Mouse (Mus musculus): ENCODE measurements at regions not wholly inside any gene's neighbourhood (a gene's known extent, or its start where the extent isn't known, plus 50 kb on each side); places are given as distances from the start of the nearest gene placed in this dataset.

DNA sequence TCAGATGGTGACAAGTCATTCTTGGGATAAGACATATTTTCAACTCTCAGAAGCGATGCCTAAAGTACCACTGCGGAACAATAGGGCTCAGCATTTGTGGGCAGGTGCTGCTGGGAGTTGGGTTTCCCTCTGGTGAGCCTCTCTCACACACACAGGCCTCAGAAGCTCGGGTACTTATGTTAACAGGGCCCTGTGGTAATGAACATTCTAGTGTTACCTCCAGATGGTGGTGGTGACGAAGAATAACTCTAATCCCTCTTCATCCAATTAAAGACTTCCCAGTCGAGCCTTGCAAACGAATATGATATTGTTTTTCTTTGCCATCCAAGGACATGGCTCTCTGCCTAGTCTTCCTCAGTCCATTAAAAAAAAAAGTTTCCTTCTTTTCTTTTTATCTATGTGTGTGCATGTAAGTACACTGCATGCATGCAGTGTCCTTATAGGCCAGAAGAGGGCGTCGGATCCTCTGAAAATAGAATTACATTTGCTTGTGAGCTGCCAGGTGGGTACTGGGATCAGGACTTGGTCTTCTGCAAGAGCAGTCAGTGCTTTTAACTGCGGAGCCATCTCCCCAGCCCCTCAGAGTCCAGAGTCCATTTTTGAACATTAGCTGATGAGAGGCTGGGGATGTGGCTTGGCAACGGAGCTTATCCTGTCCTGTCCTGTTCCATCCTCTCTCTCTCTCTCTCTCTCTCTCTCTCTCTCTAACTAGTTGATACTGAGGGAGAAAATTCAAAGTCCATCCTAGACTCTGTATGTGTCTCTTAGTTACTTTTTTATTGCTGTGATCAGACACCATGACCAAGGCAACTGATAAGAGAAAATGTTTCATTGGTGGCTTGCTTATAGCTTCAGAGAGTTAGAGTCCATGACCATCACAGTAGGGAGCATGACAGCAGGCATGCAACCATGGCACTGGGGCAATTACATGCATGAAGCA lies 146.3 kb upstream of the Usp9x start:
- Histone ChIP-seq H3K27me3 (ENCODE audit: control insufficient read depth, insufficient read depth, low read length) (no peaks in the 10 kb centered on the region), H3K4me1 (ENCODE audit: control insufficient read depth, insufficient read depth, low read length) (no peaks in the 10 kb centered on the region; the same call in 1 of the 2 replicates), H3K27ac (ENCODE audit: insufficient read depth, low read length) (no peak overlapping the region), H3K4me3 (replicated peaks; ENCODE audit: insufficient read depth, low read depth, low read length) (no peak overlapping the region)
- TF ChIP-seq CTCF (IDR thresholded peaks at IDR 0.05; ENCODE audit: borderline replicate concordance, insufficient read depth, low read depth, low read length) (no peak), POLR2A (IDR thresholded peaks at IDR 0.05; ENCODE audit: borderline replicate concordance, insufficient read depth, low read length) (no peak)
- WGBS: 65% methylated on average over 10 of the region's 10 CpGs
- DNase-seq: no peak

- no peak for TF ChIP-seq CTCF (IDR thresholded peaks at IDR 0.05; ENCODE audit: borderline replicate concordance, insufficient read depth, low read depth, low read length)
- no peak for TF ChIP-seq POLR2A (IDR thresholded peaks at IDR 0.05; ENCODE audit: borderline replicate concordance, insufficient read depth, low read length)
- 30% methylated on average over 3 of the region's 3 CpGs for WGBS
- no peak for DNase-seq
- Histone ChIP-seq H3K27ac (ENCODE audit: insufficient read depth, low read length) (no peak overlapping the region), H3K4me3 (replicated peaks; ENCODE audit: insufficient read depth, low read depth, low read length) (no peak overlapping the region), H3K27me3 (ENCODE audit: control insufficient read depth, insufficient read depth, low read length) (no peaks in the 10 kb centered on the region), H3K4me1 (ENCODE audit: control insufficient read depth, insufficient read depth, low read length) (no peaks in the 10 kb centered on the region)
These were observed 151.7 kb upstream of the Usp9x start for GRCm38 (mm10) chrX:12919576-12919975.

DNA sequence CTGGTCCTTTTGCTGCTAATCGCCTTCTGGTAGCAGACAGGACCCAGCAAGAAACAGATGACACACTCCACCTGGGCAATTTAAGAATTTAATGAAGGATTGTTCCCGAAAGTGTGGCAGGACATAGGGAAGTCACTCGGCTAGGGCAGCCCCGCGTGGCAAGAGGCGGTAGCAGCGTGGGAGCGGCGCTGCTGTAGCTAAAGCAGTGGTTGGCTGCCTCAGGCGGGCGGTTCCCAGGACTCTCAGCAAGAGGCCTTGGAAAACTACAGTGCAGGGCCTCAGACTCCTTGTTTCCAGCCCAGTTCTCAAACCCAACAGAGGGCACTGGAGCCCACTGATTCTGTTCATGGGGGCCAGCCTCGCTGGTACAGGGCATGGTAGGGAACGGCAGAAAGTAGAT lies 154.2 kb upstream of the Usp9x start:
- H3K27ac ChIP-seq (ENCODE audit: insufficient read depth, low read length): no peak overlapping the region
- H3K27me3 ChIP-seq (ENCODE audit: control insufficient read depth, insufficient read depth, low read length): no peaks in the 10 kb centered on the region
- TF ChIP-seq POLR2A (IDR thresholded peaks at IDR 0.05; ENCODE audit: borderline replicate concordance, insufficient read depth, low read length) (no peak), CTCF (IDR thresholded peaks at IDR 0.05; ENCODE audit: borderline replicate concordance, insufficient read depth, low read depth, low read length) (no peak)
- DNase-seq: peak; percentile 3 to 12
- H3K4me1 ChIP-seq (ENCODE audit: control insufficient read depth, insufficient read depth, low read length): no peaks in the 10 kb centered on the region
- no peak overlapping the region for H3K4me3 ChIP-seq (replicated peaks; ENCODE audit: insufficient read depth, low read depth, low read length)
- 19% methylated on average over 13 of the region's 13 CpGs for WGBS

GRCm38 (mm10) chrX:12916684-12917083 lies 154.6 kb upstream of the Usp9x start:
- H3K27me3 ChIP-seq (ENCODE audit: control insufficient read depth, insufficient read depth, low read length): no peaks in the 10 kb centered on the region
- H3K27ac ChIP-seq (ENCODE audit: insufficient read depth, low read length): no peak overlapping the region
- no peak overlapping the region for H3K4me3 ChIP-seq (replicated peaks; ENCODE audit: insufficient read depth, low read depth, low read length)
- WGBS: 25% methylated on average over 11 of the region's 11 CpGs
- no peaks in the 10 kb centered on the region for H3K4me1 ChIP-seq (ENCODE audit: control insufficient read depth, insufficient read depth, low read length)
- DNase-seq: peak in 1 of 2 experiments; percentile 9
- TF ChIP-seq CTCF (IDR thresholded peaks at IDR 0.05; ENCODE audit: borderline replicate concordance, insufficient read depth, low read depth, low read length) (no peak), POLR2A (IDR thresholded peaks at IDR 0.05; ENCODE audit: borderline replicate concordance, insufficient read depth, low read length) (no peak)

- H3K4me3 ChIP-seq (replicated peaks; ENCODE audit: insufficient read depth, low read depth, low read length): no peak overlapping the region
- 33% methylated on average over 7 of the region's 7 CpGs for WGBS
- TF ChIP-seq CTCF (IDR thresholded peaks at IDR 0.05; ENCODE audit: borderline replicate concordance, insufficient read depth, low read depth, low read length) (no peak), POLR2A (IDR thresholded peaks at IDR 0.05; ENCODE audit: borderline replicate concordance, insufficient read depth, low read length) (no peak)
- no peaks in the 10 kb centered on the region for H3K4me1 ChIP-seq (ENCODE audit: control insufficient read depth, insufficient read depth, low read length)
- DNase-seq: no peak
- H3K27me3 ChIP-seq (ENCODE audit: control insufficient read depth, insufficient read depth, low read length): no peaks in the 10 kb centered on the region
- H3K27ac ChIP-seq (ENCODE audit: insufficient read depth, low read length): no peak overlapping the region
These were observed 138.4 kb upstream of the Med14 start for GRCm38 (mm10) chrX:12900256-12900655.

GRCm38 (mm10) chrX:12891468-12891867 lies 129.6 kb upstream of the Med14 start:
- TF ChIP-seq CTCF (IDR thresholded peaks at IDR 0.05; ENCODE audit: borderline replicate concordance, insufficient read depth, low read depth, low read length) (no peak), POLR2A (IDR thresholded peaks at IDR 0.05; ENCODE audit: borderline replicate concordance, insufficient read depth, low read length) (no peak)
- 72% methylated on average over 7 of the region's 7 CpGs for WGBS
- H3K27me3 ChIP-seq (ENCODE audit: control insufficient read depth, insufficient read depth, low read length): no peaks in the 10 kb centered on the region
- no peak for DNase-seq
- no peaks in the 10 kb centered on the region for H3K4me1 ChIP-seq (ENCODE audit: control insufficient read depth, insufficient read depth, low read length)
- H3K27ac ChIP-seq (ENCODE audit: insufficient read depth, low read length): no peak overlapping the region
- H3K4me3 ChIP-seq (replicated peaks; ENCODE audit: insufficient read depth, low read depth, low read length): no peak overlapping the region

DNA sequence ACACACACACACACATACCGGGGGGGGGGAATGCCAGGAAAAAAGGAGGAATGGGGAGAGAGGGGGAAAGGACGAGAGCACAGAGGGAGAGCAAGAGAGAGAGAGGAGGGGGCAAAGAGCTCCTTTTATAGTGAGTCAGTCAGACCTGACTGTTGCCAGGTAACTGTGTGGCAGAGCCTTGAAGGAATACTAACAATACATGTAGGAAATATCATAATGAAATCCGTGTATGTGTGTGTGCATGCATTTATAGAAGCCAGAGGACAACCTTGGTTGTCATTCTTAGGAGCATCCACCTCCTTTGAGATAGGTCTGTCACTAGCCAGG lies 127.6 kb upstream of the Med14 start:
- H3K27me3 ChIP-seq (ENCODE audit: control insufficient read depth, insufficient read depth, low read length): no peaks in the 10 kb centered on the region
- no peak for DNase-seq
- H3K4me3 ChIP-seq (replicated peaks; ENCODE audit: insufficient read depth, low read depth, low read length): no peak overlapping the region
- H3K27ac ChIP-seq (ENCODE audit: insufficient read depth, low read length): no peak overlapping the region
- TF ChIP-seq CTCF (IDR thresholded peaks at IDR 0.05; ENCODE audit: borderline replicate concordance, insufficient read depth, low read depth, low read length) (no peak), POLR2A (IDR thresholded peaks at IDR 0.05; ENCODE audit: borderline replicate concordance, insufficient read depth, low read length) (no peak)
- H3K4me1 ChIP-seq (ENCODE audit: control insufficient read depth, insufficient read depth, low read length): no peaks in the 10 kb centered on the region
- WGBS: 34% methylated on average over 3 of the region's 3 CpGs
